Mouse (Mus musculus) adipocyte (in vitro differentiated cells): ENCODE results near the gene Prkce.

ENCODE experiments used
- DNase-seq: peaks from one replicate; pipeline ENCODE4 v3.0.0-alpha.2; 2016; ENCODE audit warnings: low spot score

The Prkce gene

GRCm38 (mm10) chr17:86525075-86525474, 357.5 kb downstream of the Prkce start:
- DNase-seq = no peak

- DNase-seq = no peak
Measured at GRCm38 (mm10) chr17:86526016-86526415, 358.4 kb downstream of the Prkce start.

- no peak for DNase-seq
Measured at GRCm38 (mm10) chr17:86527298-86527697, 359.7 kb downstream of the Prkce start.

GRCm38 (mm10) chr17:86529003-86529402, 361.4 kb downstream of the Prkce start:
- DNase-seq = no peak

- no peak for DNase-seq
Measured at GRCm38 (mm10) chr17:86529411-86529810, 361.8 kb downstream of the Prkce start.

GRCm38 (mm10) chr17:86531231-86531630, 363.6 kb downstream of the Prkce start:
- no peak for DNase-seq

- DNase-seq = peak; percentile 62
Measured at GRCm38 (mm10) chr17:86532783-86533548, 365.4 kb downstream of the Prkce start.

GRCm38 (mm10) chr17:86533549-86533851, 365.9 kb downstream of the Prkce start:
- no peak for DNase-seq

GRCm38 (mm10) chr17:86535096-86535495, 367.5 kb downstream of the Prkce start:
- no peak for DNase-seq

- DNase-seq = peak; percentile 93
Measured at GRCm38 (mm10) chr17:86535827-86536656, 368.5 kb downstream of the Prkce start.

GRCm38 (mm10) chr17:86539881-86540430, 372.4 kb downstream of the Prkce start:
- no peak for DNase-seq

GRCm38 (mm10) chr17:86546529-86546928, 378.9 kb downstream of the Prkce start:
- no peak for DNase-seq

- DNase-seq = no peak
Measured at GRCm38 (mm10) chr17:86549128-86549527, 381.5 kb downstream of the Prkce start.

- DNase-seq = no peak
Measured at GRCm38 (mm10) chr17:86551561-86551960, 384.0 kb downstream of the Prkce start.

- no peak for DNase-seq
Measured at GRCm38 (mm10) chr17:86551995-86552394, 384.4 kb downstream of the Prkce start.

GRCm38 (mm10) chr17:86559206-86559891, 391.8 kb downstream of the Prkce start:
- DNase-seq = peak; percentile 13

GRCm38 (mm10) chr17:86560499-86560898, 392.9 kb downstream of the Prkce start:
- peak; percentile 41 for DNase-seq

GRCm38 (mm10) chr17:86570491-86570890, 402.9 kb downstream of the Prkce start:
- DNase-seq = no peak

GRCm38 (mm10) chr17:86571266-86571665, 403.7 kb downstream of the Prkce start:
- DNase-seq = no peak

- DNase-seq = no peak
Measured at GRCm38 (mm10) chr17:86572136-86572535, 404.6 kb downstream of the Prkce start.

- DNase-seq = no peak
Measured at GRCm38 (mm10) chr17:86572576-86572975, 405.0 kb downstream of the Prkce start.

GRCm38 (mm10) chr17:86573596-86574248, 406.1 kb downstream of the Prkce start:
- no peak for DNase-seq
